In genomic region chr13:33921699-33922098, GRCm38 (mm10) we compare ENCODE assay signal across 29 mouse cellular contexts. TPM values are rescaled to one million over a fixed set of nuclear protein-coding genes. Genes with fewer than 3 reads are reported as not detected.
DNase-seq lines count a peak whose midpoint lies in the region; ATAC-seq and TF ChIP-seq lines count a peak whose summit lies in the region.
"Had no signal": no experiment of that assay in that cellular context is flagged by ENCODE, and none has a peak within 500 bp of the region (broad histone marks: within the 10 kb centered on the region; RNA-seq: fewer than 3 reads in every experiment).

No protein-coding gene starts in this region.

- H3K9me3 ChIP-seq in kidney, embryonic 14.5 days (ENCODE audit: control insufficient read depth, low read length), result no peaks in the 10 kb centered on the region
- no peaks in the 10 kb centered on the region for H3K9me3 ChIP-seq in ES-E14 (ENCODE audit: control insufficient read depth, insufficient read depth, low read depth, low read length)
- no peaks in the 10 kb centered on the region for H3K9me3 ChIP-seq in intestine, embryonic 15.5 days
- H3K9me3 ChIP-seq: embryonic facial prominence, embryonic 10.5 days; embryonic facial prominence, embryonic 13.5 days; forebrain, embryonic 12.5 days; forebrain, embryonic 15.5 days; heart, embryonic 10.5 days; heart, embryonic 13.5 days had no signal

- H3K27ac ChIP-seq in kidney, adult 2 months (ENCODE audit: insufficient read depth, low read depth, low read length), result no peak overlapping the region
- no peak overlapping the region for H3K27ac ChIP-seq in kidney, embryonic 14.5 days (ENCODE audit: low read depth, low read length)
- peak overlapping the region; percentile 90 for H3K27ac ChIP-seq in ES-E14 (ENCODE audit: insufficient read depth, low read depth, low read length, poor library complexity, severe bottlenecking)
- no peak overlapping the region for H3K27ac ChIP-seq in intestine, embryonic 15.5 days
- H3K27ac ChIP-seq in small intestine, adult 2 months (ENCODE audit: insufficient read depth, low read depth, low read length), result peak overlapping the region; percentile 39; the same call in 1 of the 2 replicates
- H3K27ac ChIP-seq: embryonic facial prominence, embryonic 10.5 days; embryonic facial prominence, embryonic 13.5 days; forebrain, embryonic 12.5 days; forebrain, embryonic 15.5 days; heart, adult 2 months; heart, embryonic 10.5 days; heart, embryonic 13.5 days; hindbrain, embryonic 14.5 days; hindbrain, postnatal 0 days had no signal

- peaks cover 3% of the 10 kb centered on the region for H3K36me3 ChIP-seq in kidney, adult 2 months (ENCODE audit: control insufficient read depth, insufficient read depth, low read length)
- peaks cover 22% of the 10 kb centered on the region for H3K36me3 ChIP-seq in kidney, embryonic 14.5 days (ENCODE audit: control insufficient read depth, insufficient read depth, low read length)
- no peaks in the 10 kb centered on the region; the same call in none of the 2 replicates for H3K36me3 ChIP-seq in ES-E14 (ENCODE audit: control insufficient read depth, insufficient read depth, low read length, poor library complexity, severe bottlenecking)
- peaks cover 24% of the 10 kb centered on the region for H3K36me3 ChIP-seq in intestine, embryonic 15.5 days
- peaks cover 76% of the 10 kb centered on the region for H3K36me3 ChIP-seq in small intestine, adult 2 months (ENCODE audit: control insufficient read depth, insufficient read depth, low read length)

- intact Hi-C loops in left cerebral cortex, postnatal 10 days (cut with DNase I), result no loop called here

- H3K9ac ChIP-seq in kidney, embryonic 14.5 days (ENCODE audit: low read depth, low read length), result no peak overlapping the region
- H3K9ac ChIP-seq in ES-E14 (ENCODE audit: insufficient read depth, low read depth, low read length, poor library complexity, severe bottlenecking), result peak overlapping the region; percentile 87
- H3K9ac ChIP-seq in intestine, embryonic 15.5 days, result no peak overlapping the region
- H3K9ac ChIP-seq: embryonic facial prominence, embryonic 13.5 days; forebrain, embryonic 12.5 days; forebrain, embryonic 15.5 days; heart, embryonic 13.5 days; hindbrain, embryonic 14.5 days had no signal

- H3K4me3 ChIP-seq in kidney, adult 2 months (ENCODE audit: insufficient read depth, low read depth, low read length), result no peak overlapping the region
- H3K4me3 ChIP-seq in kidney, embryonic 14.5 days (ENCODE audit: low read length), result no peak overlapping the region
- H3K4me3 ChIP-seq in ES-E14 (ENCODE audit: insufficient read depth in 1 of 2, low read depth in 1 of 2, low read length in 2 of 2, poor library complexity in 1 of 2, severe bottlenecking in 1 of 2), result peak overlapping the region; percentile 61 to 74
- no peak overlapping the region for H3K4me3 ChIP-seq in intestine, embryonic 15.5 days (replicated peaks)
- H3K4me3 ChIP-seq in small intestine, adult 2 months (ENCODE audit: low read depth, low read length), result no peak overlapping the region
- H3K4me3 ChIP-seq: embryonic facial prominence, embryonic 10.5 days; embryonic facial prominence, embryonic 13.5 days; erythroblast, embryonic 14.5 days; forebrain, embryonic 12.5 days; forebrain, embryonic 15.5 days; heart, adult 2 months; heart, embryonic 10.5 days; heart, embryonic 13.5 days had no signal

- in situ Hi-C loops in ES-E14 (cut with MboI; ENCODE audit: low sequenced_read_pairs in 2 of 2, unreplicated experiment in 2 of 2), result no loop called here

- TF ChIP-seq CTCF in kidney, adult 2 months (conservative IDR thresholded peaks at IDR 0.05; ENCODE audit: insufficient read depth, insufficient read length, low read depth, low read length), result no peak
- no peak for TF ChIP-seq CTCF in small intestine, adult 2 months (IDR thresholded peaks at IDR 0.05; ENCODE audit: extremely low read depth, insufficient read length, insufficient replicate concordance, low read depth, low read length)

- no peaks in the 10 kb centered on the region for H3K4me1 ChIP-seq in kidney, adult 2 months (ENCODE audit: control insufficient read depth, insufficient read depth, low read length)
- H3K4me1 ChIP-seq in kidney, embryonic 14.5 days (ENCODE audit: control insufficient read depth, insufficient read depth, low read length), result no peaks in the 10 kb centered on the region
- H3K4me1 ChIP-seq in ES-E14 (ENCODE audit: control insufficient read depth in 2 of 2, insufficient read depth in 2 of 2, low read length in 2 of 2, poor library complexity in 1 of 2), result peaks cover 3 to 4% of the 10 kb centered on the region in 2 experiments; a peak in 2 of 4 replicates
- no peaks in the 10 kb centered on the region for H3K4me1 ChIP-seq in intestine, embryonic 15.5 days (replicated peaks)
- H3K4me1 ChIP-seq in small intestine, adult 2 months (ENCODE audit: control insufficient read depth, insufficient read depth, insufficient read length, low read length), result peaks cover 2% of the 10 kb centered on the region; the same call in 1 of the 2 replicates
- H3K4me1 ChIP-seq: embryonic facial prominence, embryonic 10.5 days; embryonic facial prominence, embryonic 13.5 days; forebrain, embryonic 12.5 days; forebrain, embryonic 15.5 days; heart, embryonic 10.5 days; heart, embryonic 13.5 days had no signal

- H3K27me3 ChIP-seq in kidney, adult 2 months (replicated peaks; ENCODE audit: control insufficient read depth, insufficient read depth, low read length), result no peaks in the 10 kb centered on the region
- H3K27me3 ChIP-seq in kidney, embryonic 14.5 days (ENCODE audit: control insufficient read depth, insufficient read depth, low read length), result no peaks in the 10 kb centered on the region
- no peaks in the 10 kb centered on the region for H3K27me3 ChIP-seq in intestine, embryonic 15.5 days (replicated peaks)
- H3K27me3 ChIP-seq in small intestine, adult 2 months (ENCODE audit: control insufficient read depth, insufficient read depth, low read length), result no peaks in the 10 kb centered on the region
- H3K27me3 ChIP-seq: embryonic facial prominence, embryonic 13.5 days; forebrain, embryonic 12.5 days; forebrain, embryonic 15.5 days; heart, embryonic 13.5 days had no signal

- ATAC-seq in kidney, embryonic 14.5 days (ENCODE audit: low FRiP score, low TSS enrichment), result no peak
- peak; percentile 73 for ATAC-seq in intestine, embryonic 15.5 days
- ATAC-seq: forebrain, embryonic 15.5 days; hindbrain, postnatal 0 days had no signal

- peak; percentile 15 for DNase-seq in kidney, adult 2 months
- no peak for DNase-seq in ES-E14 (ENCODE audit: low read depth, low spot score)
- DNase-seq in spleen, adult 12 weeks (ENCODE audit: low spot score), result no peak
- no peak for DNase-seq in left cerebral cortex, postnatal 10 days (ENCODE audit: extremely low spot score in 1 of 2, low spot score in 2 of 2)
- no peak for DNase-seq in right cerebral cortex, postnatal 10 days (ENCODE audit: low spot score in 2 of 2)
- DNase-seq: adrenal gland, adult 2 months; adrenal gland, postnatal 14 days; cerebellum, adult 11 months; cerebellum, adult 2 months; cerebellum, adult 9-11 months; cerebellum, postnatal 36 days; embryo, embryonic 11 days; gastrocnemius, postnatal 25 days; heart, adult 2 months; heart, postnatal 14 days; heart, postnatal 4 days had no signal

- H3K4me2 ChIP-seq in kidney, embryonic 14.5 days (replicated peaks; ENCODE audit: low read depth, low read length), result no peak overlapping the region
- H3K4me2 ChIP-seq in intestine, embryonic 15.5 days (replicated peaks), result no peak overlapping the region
- H3K4me2 ChIP-seq: embryonic facial prominence, embryonic 13.5 days; forebrain, embryonic 12.5 days; forebrain, embryonic 15.5 days; heart, embryonic 13.5 days; hindbrain, embryonic 14.5 days had no signal

- no peak for TF ChIP-seq POLR2A in kidney, adult 2 months (IDR thresholded peaks at IDR 0.05; ENCODE audit: low read depth, low read length)
- no peak for TF ChIP-seq POLR2A in small intestine, adult 2 months (IDR thresholded peaks at IDR 0.05; ENCODE audit: low read depth, low read length)

- WGBS in kidney, adult 2 months, result 62% methylated on average over 5 of the region's 5 CpGs
- 83% methylated on average over 5 of the region's 5 CpGs for WGBS in kidney, embryonic 14.5 days
- 70% methylated on average over 5 of the region's 5 CpGs for WGBS in intestine, embryonic 15.5 days
- 42% methylated on average over 5 of the region's 5 CpGs for WGBS in small intestine, adult 2 months

TF ChIP-seq in ES-E14, 5 proteins besides CTCF, POLR2A, EP300 and RAD21:
- TF ChIP-seq MAFK (IDR thresholded peaks at IDR 0.05; ENCODE audit: insufficient read depth, low read depth, low read length), result no peak
- TF ChIP-seq CHD2 (IDR thresholded peaks at IDR 0.05; ENCODE audit: low read depth, low read length), result no peak
- TF ChIP-seq HCFC1 (IDR thresholded peaks at IDR 0.05; ENCODE audit: borderline replicate concordance, insufficient read depth, low read length), result no peak
- TF ChIP-seq ZNF384 (IDR thresholded peaks at IDR 0.05; ENCODE audit: low read depth, low read length), result no peak
- TF ChIP-seq ZC3H11A (IDR thresholded peaks at IDR 0.05; ENCODE audit: borderline replicate concordance, low read depth, low read length), result no peak
TF ChIP-seq in ES-E14: peak in this region for 0.

RNA-seq across cellular contexts. Expression of gene Serpinb6c, which starts 16.2 kb away (rescaled TPM):
- 0.11 TPM in 1 of 2 replicates, not detected in the other for polyA plus RNA-seq in kidney, adult 2 months (2012; rRNA removed)
- 0.20 TPM in 1 of 2 replicates, not detected in the other for polyA plus RNA-seq in kidney, embryonic 14.5 days (2014; fragmentation: Nextera tagmentation; extraction: Ambion mirVana)
- 3.7 and 7.1 TPM in 2 replicates for total RNA-seq in ES-E14 (2012; rRNA removed)
- polyA plus RNA-seq in intestine, embryonic 15.5 days (2015; fragmentation: Nextera tagmentation; extraction: Ambion mirVana), result not detected in 2 replicates
- not detected in 2 replicates for polyA plus RNA-seq in small intestine, adult 2 months (2012; rRNA removed)
- under 1 TPM; 0.34 to 0.60 TPM for total RNA-seq in left cerebral cortex, postnatal 10 days (2021)
- total RNA-seq: heart, adult 2 months; hindbrain, postnatal 0 days had no signal
- polyA plus RNA-seq: adrenal gland, adult 2 months; embryonic facial prominence, embryonic 13.5 days; erythroblast, embryonic 14.5 days; heart, adult 2 months; heart, embryonic 10.5 days; heart, embryonic 13.5 days; hindbrain, embryonic 11.5 days had no signal

RNA-seq across cellular contexts. Expression of gene Nqo2, which starts 42.8 kb away (rescaled TPM):
- 14.6 and 21.2 TPM in 2 replicates for polyA plus RNA-seq in kidney, adult 2 months (2012; rRNA removed)
- polyA plus RNA-seq in kidney, embryonic 14.5 days (2014; fragmentation: Nextera tagmentation; extraction: Ambion mirVana), result 26.2 and 29.6 TPM in 2 replicates
- 12.2 and 15.0 TPM in 2 replicates for total RNA-seq in ES-E14 (2012; rRNA removed)
- polyA plus RNA-seq in intestine, embryonic 15.5 days (2015; fragmentation: Nextera tagmentation; extraction: Ambion mirVana), result 40.5 and 43.3 TPM in 2 replicates
- polyA plus RNA-seq in small intestine, adult 2 months (2012; rRNA removed), result 2.4 and 3.3 TPM in 2 replicates
- total RNA-seq in left cerebral cortex, postnatal 10 days (2021), result 1 to 10 TPM; 4.6 TPM

Comparison
In these comparisons a context has a peak if more than half of its experiments do, and no peak if none do; other contexts are left out.
1. H3K27ac ChIP-seq: peak in ES-E14 (single experiment) and small intestine, adult 2 months (single experiment); none in kidney, adult 2 months (single experiment), kidney, embryonic 14.5 days (single experiment) and intestine, embryonic 15.5 days (single experiment).
2. H3K4me3 ChIP-seq: peak in ES-E14 (2 of 2); none in kidney, adult 2 months (single experiment), kidney, embryonic 14.5 days (single experiment), intestine, embryonic 15.5 days (single experiment) and small intestine, adult 2 months (single experiment).